Mouse (Mus musculus) urinary bladder, adult 2 months (tissue): ENCODE data around the gene Il9r. TPM values are rescaled to one million over a fixed set of nuclear protein-coding genes. Genes with fewer than 3 reads are reported as not detected.

Experiments used
- DNase-seq: peaks from one replicate; pipeline ENCODE4 v3.0.0; 2022; ENCODE audit warnings: low spot score
- polyA plus RNA-seq: library from polyadenylated mRNA; depleted of rRNA; stranded (reverse); fragments of >200 nt; gene quantifications from 2 replicates; pipeline ENCODE4 v1.2.3, GENCODE M21; 2012; rRNA removed

Il9r gene
- polyA plus RNA-seq, 1 experiment, result 0.23 TPM

DNA sequence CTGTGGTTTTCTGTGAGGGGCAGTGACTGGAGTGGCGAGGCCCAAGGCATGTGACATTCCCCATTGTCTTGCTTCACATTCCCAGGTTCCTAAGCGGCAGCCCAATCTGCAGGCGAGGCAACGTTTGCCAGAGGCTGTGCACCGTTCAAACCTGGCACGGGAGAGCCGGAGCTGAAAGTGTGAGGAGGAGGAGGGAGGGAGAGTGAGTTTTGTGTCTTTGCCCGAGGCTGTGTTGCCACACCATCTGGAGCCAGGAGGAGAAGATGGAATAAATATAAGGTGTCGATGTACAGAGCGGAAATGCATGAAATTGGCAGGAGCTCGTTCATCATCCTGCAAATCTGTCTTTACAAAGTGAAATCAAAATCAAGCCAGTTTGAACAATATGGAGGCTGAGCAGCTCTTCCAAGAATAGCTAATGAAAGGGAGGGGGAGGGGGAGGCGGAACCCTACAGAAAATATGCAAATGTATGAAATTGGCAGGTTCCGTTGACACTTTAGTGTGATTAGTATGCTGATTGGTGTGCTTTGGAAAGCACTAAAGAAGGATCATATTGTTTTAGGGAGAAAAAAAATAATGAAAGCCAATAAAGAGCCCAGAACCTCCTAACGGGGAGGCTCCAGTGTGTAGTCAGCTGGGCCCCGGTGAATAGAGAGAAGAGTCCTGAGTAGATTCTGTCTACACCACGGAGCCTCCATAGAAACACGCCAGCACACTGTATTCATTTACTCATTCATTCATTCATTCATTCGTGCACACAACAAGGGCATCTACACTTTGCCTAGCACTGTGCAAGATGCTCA is 42.1 kb downstream of the Il9r start:
- DNase-seq, result no peak

DNA sequence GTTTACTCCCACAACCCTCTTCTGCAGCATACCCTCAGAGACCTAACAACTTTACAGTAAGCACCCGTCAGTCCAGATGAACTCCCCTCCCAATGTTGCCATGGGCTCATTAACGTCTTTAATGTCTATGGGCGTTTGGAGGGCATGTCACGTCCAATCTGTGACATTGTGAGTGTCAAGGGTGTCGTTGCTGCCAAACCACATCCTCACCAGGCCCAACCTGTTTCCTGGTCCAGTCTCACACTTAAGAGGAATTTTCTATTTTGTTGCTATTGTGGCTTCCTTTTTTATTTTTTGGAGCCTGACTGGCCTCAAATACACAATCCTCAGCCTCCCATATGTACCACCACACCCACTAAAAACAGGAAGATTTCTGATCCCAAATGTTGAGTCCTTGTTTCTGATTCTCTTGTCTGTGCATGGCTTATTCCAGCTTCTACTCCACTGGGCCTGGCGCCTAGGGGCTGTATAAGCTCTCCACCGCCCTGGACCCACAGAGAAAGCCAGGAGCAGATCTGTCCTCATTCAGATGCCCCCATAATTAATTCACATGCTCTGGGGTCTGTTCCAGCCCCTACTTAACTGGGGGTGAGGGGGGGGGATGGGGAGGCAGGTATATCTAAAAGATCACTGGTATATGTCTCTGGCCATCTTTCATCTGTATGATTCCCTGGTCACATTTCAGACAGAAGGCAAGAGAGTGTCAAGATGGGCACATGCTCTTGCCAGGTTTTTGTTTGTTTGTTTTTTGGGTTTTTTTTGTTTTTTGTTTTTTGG is 43.0 kb downstream of the Il9r start:
- DNase-seq, result no peak

DNA sequence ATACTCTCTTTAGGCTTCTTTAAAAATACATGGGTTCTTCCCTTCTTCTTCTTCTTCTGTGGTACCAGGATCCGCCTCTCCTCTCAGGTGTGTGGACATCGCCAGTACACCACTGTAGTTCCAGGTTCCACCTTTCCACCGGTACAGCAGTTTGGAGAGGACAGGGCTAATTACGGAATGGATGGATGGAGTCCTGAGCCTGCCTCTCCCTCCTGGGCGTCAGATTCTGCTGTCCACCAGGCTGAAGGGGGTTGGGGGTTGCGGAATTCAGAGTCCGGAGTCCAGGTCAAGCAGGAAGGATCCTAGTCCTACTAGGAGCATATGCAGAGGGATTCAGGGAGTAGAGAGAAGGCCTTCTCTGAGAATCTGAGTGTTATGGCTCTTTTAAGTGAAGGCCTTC is 46.9 kb downstream of the Il9r start:
- DNase-seq, result no peak

DNA sequence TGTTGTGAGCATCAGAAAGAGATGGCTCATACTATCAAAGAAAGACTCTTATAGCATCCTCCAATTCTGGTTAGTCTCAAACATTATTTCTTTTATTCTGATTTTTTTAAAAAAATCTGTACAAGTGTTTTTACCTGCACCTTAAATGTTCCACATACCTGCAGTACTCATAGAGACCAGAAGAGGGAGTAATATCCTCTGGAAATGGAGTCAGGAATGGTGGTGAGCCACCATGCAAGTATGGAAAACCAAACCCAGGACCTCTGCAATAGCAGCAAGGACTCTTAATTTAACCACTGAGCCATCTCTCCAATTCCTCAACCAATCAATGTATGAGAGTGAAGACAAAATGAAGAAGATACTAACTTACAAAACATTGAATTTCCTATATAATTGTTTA is 47.3 kb downstream of the Il9r start:
- no peak for DNase-seq

DNA sequence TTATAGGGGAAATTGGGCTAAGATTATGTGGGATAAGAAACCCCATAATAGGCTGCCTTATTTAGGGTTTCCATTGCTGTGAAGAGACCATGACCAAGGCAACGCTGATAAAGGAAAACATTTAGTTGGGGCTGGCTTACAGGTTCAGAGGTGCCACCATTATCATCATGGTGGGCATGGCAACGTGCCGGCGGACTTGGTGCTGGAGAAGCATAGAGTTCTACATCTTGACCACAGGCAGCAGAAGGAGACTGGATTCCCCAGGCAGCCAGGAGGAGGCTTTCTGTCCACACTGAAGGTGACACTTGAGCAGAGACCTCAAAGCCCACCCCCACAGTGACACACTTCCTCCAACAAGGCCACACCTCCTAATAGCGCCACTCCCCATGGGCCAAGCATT is 48.8 kb downstream of the Il9r start:
- no peak for DNase-seq

DNA sequence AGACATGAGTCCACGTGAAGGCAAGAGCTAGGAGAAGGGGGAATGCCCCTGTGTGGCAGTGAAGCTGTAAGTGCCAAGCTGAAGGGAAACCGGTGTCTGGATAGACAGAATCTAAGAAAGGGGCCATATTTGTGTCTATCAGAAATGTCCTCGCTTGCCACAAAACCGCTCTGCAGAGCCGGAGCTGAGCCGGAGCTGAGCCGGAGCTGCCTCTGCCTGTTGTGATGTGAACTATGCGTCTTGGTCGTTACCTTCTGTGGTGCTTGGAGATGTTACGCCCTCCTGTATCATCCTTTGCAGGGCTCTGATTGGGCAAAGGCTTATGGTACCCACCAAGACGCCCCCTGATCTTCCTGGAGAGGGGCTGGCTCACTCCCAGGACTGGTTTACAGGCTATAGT is 50.5 kb downstream of the Il9r start:
- no peak for DNase-seq

DNA sequence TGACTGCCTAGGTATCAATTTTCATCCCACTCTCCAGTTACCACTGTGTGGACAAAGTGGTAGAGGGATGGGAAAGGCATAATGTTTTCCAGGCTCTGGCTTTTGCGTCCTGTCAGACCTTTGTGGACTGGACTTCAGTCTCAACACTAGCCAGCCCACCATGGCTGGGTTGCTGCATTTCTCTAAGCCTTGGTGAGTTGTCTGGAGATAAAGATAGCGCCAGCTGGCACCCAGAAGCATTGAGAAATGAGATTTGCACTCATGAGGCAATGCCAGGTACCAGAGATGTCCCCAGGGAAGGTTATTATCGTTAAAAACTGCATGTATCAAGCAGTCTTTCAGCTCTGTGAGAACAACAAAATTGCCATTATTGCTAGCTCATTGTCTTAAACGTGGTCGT is 57.3 kb downstream of the Il9r start:
- no peak for DNase-seq

DNA sequence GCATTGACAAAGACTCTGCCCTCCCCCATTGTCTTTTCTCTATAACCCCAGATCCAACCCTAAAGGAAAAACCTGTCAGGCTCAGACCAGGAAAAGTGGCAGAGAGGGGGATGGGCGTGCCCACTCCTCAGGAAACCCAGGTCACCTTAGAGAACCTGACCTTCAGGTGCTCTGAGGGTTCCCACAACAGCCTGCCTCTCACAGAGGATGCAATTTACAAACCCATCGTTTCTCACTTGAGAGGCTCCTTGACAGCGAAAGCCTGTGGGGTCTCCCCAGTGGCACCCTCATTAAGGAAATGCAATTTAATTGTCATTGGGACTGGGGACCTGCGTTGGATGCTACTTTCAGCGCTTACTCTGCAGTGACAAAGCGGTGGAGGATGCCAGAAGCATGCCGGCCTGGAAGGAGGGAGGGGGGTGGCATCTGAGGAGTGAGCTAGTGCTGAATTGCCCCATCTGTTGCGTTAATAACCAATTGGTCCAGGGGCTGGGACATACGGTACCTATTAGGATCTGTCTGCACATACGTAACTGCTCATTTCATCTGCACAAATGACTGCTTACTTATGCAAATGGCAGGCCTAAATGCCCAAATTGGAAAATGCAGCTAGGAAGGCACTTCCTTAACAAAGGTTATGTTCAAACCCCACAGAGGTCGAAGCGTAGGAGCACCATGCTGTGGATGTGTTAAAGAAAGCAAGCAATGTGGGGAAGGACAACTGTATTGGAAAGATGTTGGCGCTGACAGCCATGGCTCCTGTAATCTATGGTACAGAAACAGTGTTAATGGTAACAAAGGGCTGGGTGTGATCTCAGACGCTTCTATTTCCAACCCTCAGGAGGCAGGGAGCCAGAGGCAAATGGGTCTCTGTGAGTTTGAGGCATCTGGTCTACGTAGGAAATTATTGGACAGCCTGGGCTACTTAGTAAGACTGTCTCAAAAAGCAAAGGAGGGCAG is 58.2 kb downstream of the Il9r start:
- DNase-seq, result no peak

DNA sequence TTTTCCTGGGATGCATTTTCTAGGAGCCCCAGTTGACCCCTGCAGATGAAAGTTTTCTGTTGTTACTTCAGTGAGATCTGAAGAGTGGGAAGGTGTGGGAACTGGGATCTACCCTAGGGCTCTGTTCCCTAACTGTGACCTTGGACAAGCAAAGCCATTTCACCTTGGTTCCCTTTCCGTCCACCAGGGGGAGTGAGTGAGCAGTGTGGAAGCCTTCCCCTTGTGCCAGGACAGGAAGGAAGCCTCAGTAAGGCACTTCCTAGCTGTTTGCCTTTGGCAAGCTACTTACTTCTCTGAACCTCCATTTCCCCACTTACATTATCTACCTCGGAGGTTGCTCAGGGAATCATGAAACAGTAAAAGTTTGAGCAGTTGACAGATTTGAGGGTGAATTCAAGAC is 59.0 kb downstream of the Il9r start:
- DNase-seq, result no peak

DNA sequence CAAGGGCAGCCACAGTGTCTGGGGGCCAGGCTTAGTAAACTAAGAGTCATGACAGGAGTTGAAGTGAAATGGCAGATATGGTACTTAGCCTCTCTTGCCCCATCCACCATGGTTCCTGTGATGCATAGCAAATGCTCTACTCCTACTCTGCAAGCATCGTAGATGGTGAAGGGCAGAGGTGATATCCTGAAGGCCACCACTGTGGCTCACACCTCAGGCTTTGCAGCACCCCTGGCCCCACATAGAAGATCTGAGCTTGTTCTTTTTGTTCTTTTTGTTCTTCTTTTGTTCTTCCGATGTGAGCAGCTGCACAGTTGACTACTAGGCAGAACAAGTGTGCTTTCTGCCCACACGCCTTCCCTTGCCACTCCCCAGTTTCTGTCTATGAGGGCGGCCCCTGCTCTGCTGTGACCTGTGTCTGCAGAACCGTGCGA is 60.5 kb downstream of the Il9r start:
- no peak for DNase-seq

DNA sequence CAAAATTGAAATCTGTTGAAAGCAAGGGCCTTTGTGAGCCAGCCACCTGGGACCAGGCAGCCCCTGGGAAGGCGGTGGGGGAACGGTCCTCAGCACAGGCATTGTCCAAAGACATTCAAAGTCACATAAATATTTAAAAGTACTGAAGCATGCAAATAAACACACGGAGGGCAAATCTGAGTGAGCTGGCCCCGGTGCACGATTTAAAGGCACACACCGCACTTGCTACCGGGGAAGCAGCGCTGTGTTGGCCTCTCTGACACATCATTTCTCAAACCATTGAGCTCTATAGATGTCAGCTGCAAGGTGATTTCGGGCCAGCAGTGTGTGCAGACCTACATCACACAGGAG is 61.5 kb downstream of the Il9r start:
- no peak for DNase-seq

DNA sequence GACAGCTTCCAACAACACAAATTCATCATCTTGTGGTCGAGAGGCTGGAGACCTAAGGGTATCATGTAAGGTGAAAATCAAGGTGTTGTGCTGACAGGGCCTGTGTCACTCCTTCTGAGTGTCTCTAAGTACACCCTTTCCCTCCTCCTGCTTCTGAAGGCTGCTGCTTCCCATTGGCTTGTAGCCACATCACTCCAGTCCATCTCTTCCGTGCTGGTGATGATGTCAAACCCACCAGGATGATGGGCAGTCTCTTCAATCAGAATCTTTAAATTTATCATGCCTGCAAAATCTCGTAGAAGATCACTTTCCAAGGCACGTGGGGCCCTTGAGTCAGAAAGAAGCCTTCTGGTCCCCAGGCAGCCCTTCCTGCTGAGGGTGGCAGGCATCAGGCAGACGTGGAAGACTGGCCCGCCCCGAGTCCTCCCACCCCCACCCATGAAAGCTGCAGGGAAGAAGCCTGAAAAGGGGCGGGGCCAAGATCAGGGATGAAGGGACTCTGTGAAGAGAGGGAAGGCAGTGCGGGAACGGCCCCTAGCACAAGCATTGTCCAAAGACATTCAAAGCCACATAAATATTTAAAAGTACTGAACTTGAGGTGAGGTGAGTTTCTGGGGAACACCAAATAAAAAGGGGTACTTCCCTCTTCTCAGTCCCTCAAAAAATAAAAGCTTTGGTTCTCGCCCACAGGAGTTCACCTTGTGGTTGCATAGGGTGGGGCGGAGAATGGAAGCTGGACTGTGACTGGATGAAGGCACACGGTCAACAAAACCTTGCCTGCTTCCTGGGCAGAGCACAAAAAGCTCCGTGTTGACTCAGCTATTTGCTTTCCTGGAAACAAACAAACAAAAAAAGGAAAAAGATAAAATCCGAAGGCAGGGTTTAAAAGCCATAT is 62.1 kb downstream of the Il9r start:
- DNase-seq, result no peak

Other genes with a start within 250 kb of the Il9r start
- gene 4930524B15Rik, start 234.7 kb downstream of the Il9r start, polyA plus RNA-seq, result 0.04 TPM in 1 of 2 replicates, not detected in the other
- gene Nsg2, start 199.8 kb downstream of the Il9r start, polyA plus RNA-seq, result 2.7 TPM in 2 replicates
- 28.4 and 31.5 TPM in 2 replicates for gene Snrnp25, start 5.1 kb upstream of the Il9r start, polyA plus RNA-seq
- gene Rhbdf1, start 22.0 kb upstream of the Il9r start, polyA plus RNA-seq, result 74.1 and 87.8 TPM in 2 replicates
- 12.8 and 14.6 TPM in 2 replicates for gene Mpg, start 26.2 kb upstream of the Il9r start, polyA plus RNA-seq
- 61.1 and 70.4 TPM in 2 replicates for gene Nprl3, start 67.4 kb upstream of the Il9r start, polyA plus RNA-seq
- 0.19 TPM in 2 replicates for gene Hba-x, start 76.1 kb upstream of the Il9r start, polyA plus RNA-seq
- gene Hba-a1, start 83.2 kb upstream of the Il9r start, polyA plus RNA-seq, result 62.4 and 76.0 TPM in 2 replicates
- not detected in 2 replicates for gene Hbq1b, start 86.7 kb upstream of the Il9r start, polyA plus RNA-seq
- 173 and 196 TPM in 2 replicates for gene Hba-a2, start 96.2 kb upstream of the Il9r start, polyA plus RNA-seq
- gene Hbq1a, start 99.8 kb upstream of the Il9r start, polyA plus RNA-seq, result not detected in 2 replicates
- 10.0 and 15.0 TPM in 2 replicates for gene Sh3pxd2b, start 147.5 kb upstream of the Il9r start, polyA plus RNA-seq